Mouse (Mus musculus): ENCODE measurements around the gene Plcxd2. TPM values are rescaled to one million over a fixed set of nuclear protein-coding genes. Genes with fewer than 3 reads are reported as not detected.

Gene Plcxd2
- polyA plus RNA-seq, 1 experiment from 2014 or later: 1.2 TPM

DNA sequence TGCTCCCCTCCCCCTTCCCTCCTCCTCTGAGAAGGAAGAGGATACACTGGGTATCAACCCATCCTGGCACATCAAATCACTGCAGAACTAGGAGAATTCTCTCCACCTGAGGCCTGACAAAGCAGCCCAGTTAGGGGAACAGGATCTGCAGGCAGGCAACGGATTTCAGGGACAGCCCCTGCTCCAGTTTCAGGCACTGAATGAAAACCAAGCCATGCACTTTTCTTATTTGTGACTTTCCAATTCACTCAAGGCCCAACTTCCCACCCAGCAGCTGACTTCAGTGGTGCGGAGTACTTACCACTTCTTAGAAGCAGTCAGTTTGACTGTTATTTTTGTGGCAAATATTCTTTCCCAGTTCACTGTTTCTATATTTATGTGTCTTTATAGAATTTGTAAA lies 69.3 kb downstream of the Plcxd2 start:
- no peak overlapping the region for H3K27ac ChIP-seq (ENCODE audit: low read length)
- 92% methylated on average over 2 of the region's 2 CpGs for WGBS
- H3K27me3 ChIP-seq (ENCODE audit: control insufficient read depth, insufficient read depth, low read length): no peaks in the 10 kb centered on the region
- no peak for ATAC-seq (ENCODE audit: insufficient number of reproducible peaks, insufficient read depth, low FRiP score, low read depth)
- H3K9me3 ChIP-seq (ENCODE audit: control insufficient read depth, low read depth, low read length): 0 out of 2 replicates have a peak, but pooled peaks cover 3% of the 10 kb centered on the region
- H3K4me3 ChIP-seq (ENCODE audit: low read depth, low read length): no peak overlapping the region
- H3K36me3 ChIP-seq (ENCODE audit: control insufficient read depth, insufficient read depth, low read length): no peaks in the 10 kb centered on the region
- no peak overlapping the region for H3K9ac ChIP-seq (replicated peaks; ENCODE audit: low read depth, low read length)
- no peak overlapping the region for H3K4me2 ChIP-seq (replicated peaks; ENCODE audit: low read depth, low read length)
- H3K4me1 ChIP-seq (ENCODE audit: control insufficient read depth, insufficient read depth, low read length): peaks cover 7% of the 10 kb centered on the region; the same call in 1 of the 2 replicates

- Histone ChIP-seq H3K4me3 (ENCODE audit: low read depth, low read length) (no peak overlapping the region), H3K9ac (replicated peaks; ENCODE audit: low read depth, low read length) (no peak overlapping the region), H3K9me3 (ENCODE audit: control insufficient read depth, low read depth, low read length) (0 out of 2 replicates have a peak, but pooled peaks cover 3% of the 10 kb centered on the region), H3K27ac (ENCODE audit: low read length) (no peak overlapping the region), H3K4me2 (replicated peaks; ENCODE audit: low read depth, low read length) (no peak overlapping the region), H3K36me3 (ENCODE audit: control insufficient read depth, insufficient read depth, low read length) (no peaks in the 10 kb centered on the region), H3K27me3 (ENCODE audit: control insufficient read depth, insufficient read depth, low read length) (no peaks in the 10 kb centered on the region), H3K4me1 (ENCODE audit: control insufficient read depth, insufficient read depth, low read length) (peaks cover 2% of the 10 kb centered on the region; the same call in 1 of the 2 replicates)
- ATAC-seq (ENCODE audit: insufficient number of reproducible peaks, insufficient read depth, low FRiP score, low read depth): no peak
- WGBS: 95% methylated on average over 3 of the region's 3 CpGs
Measured at GRCm38 (mm10) chr16:45939436-45939835, 70.6 kb downstream of the Plcxd2 start.

DNA sequence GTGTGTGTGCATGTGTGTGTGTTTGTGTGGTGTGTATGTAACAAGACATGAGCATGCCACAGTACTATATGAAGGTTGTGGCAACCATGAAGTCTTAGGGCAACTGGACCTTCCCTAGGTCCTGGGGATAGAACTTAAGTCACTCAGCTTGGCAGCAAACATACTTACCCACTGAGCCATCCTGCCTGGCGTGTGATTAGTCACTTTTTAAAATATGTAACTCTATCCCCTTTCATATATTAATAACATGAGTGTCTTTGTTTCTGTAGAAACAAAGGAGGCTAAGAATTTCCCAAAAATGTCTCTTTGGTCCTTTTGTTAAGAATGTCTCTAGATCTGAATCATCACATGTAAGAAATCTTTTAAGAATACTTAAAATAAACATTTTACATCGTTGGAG lies 72.6 kb downstream of the Plcxd2 start:
- Histone ChIP-seq H3K36me3 (ENCODE audit: control insufficient read depth, insufficient read depth, low read length) (no peaks in the 10 kb centered on the region), H3K9ac (replicated peaks; ENCODE audit: low read depth, low read length) (no peak overlapping the region), H3K27me3 (ENCODE audit: control insufficient read depth, insufficient read depth, low read length) (no peaks in the 10 kb centered on the region), H3K4me1 (ENCODE audit: control insufficient read depth, insufficient read depth, low read length) (peaks cover 2% of the 10 kb centered on the region; the same call in 1 of the 2 replicates), H3K9me3 (ENCODE audit: control insufficient read depth, low read depth, low read length) (0 out of 2 replicates have a peak, but pooled peaks cover 3% of the 10 kb centered on the region), H3K4me3 (ENCODE audit: low read depth, low read length) (no peak overlapping the region), H3K27ac (ENCODE audit: low read length) (no peak overlapping the region), H3K4me2 (replicated peaks; ENCODE audit: low read depth, low read length) (no peak overlapping the region)
- whole genome bisulfite sequencing: 42% methylated on average over 2 of the region's 2 CpGs
- no peak for ATAC-seq (ENCODE audit: insufficient number of reproducible peaks, insufficient read depth, low FRiP score, low read depth)

GRCm38 (mm10) chr16:45936521-45936920 lies 73.5 kb downstream of the Plcxd2 start:
- peak overlapping the region; percentile 41; the same call in 1 of the 2 replicates for H3K27ac ChIP-seq (ENCODE audit: low read length)
- H3K4me2 ChIP-seq (replicated peaks; ENCODE audit: low read depth, low read length): no peak overlapping the region
- H3K27me3 ChIP-seq (ENCODE audit: control insufficient read depth, insufficient read depth, low read length): no peaks in the 10 kb centered on the region
- H3K36me3 ChIP-seq (ENCODE audit: control insufficient read depth, insufficient read depth, low read length): no peaks in the 10 kb centered on the region
- H3K9me3 ChIP-seq (ENCODE audit: control insufficient read depth, low read depth, low read length): 0 out of 2 replicates have a peak, but pooled peaks cover 3% of the 10 kb centered on the region
- peak; percentile 60; the same call in 1 of the 2 replicates for ATAC-seq (ENCODE audit: insufficient number of reproducible peaks, insufficient read depth, low FRiP score, low read depth)
- no peak overlapping the region for H3K4me3 ChIP-seq (ENCODE audit: low read depth, low read length)
- 41% methylated on average over 2 of the region's 2 CpGs for WGBS
- H3K4me1 ChIP-seq (ENCODE audit: control insufficient read depth, insufficient read depth, low read length): peaks cover 2% of the 10 kb centered on the region; the same call in 1 of the 2 replicates
- H3K9ac ChIP-seq (replicated peaks; ENCODE audit: low read depth, low read length): no peak overlapping the region

GRCm38 (mm10) chr16:45935956-45936483 lies 74.0 kb downstream of the Plcxd2 start:
- Histone ChIP-seq H3K4me1 (ENCODE audit: control insufficient read depth, insufficient read depth, low read length) (peaks cover 2% of the 10 kb centered on the region; the same call in 1 of the 2 replicates), H3K4me2 (replicated peaks; ENCODE audit: low read depth, low read length) (no peak overlapping the region), H3K27me3 (ENCODE audit: control insufficient read depth, insufficient read depth, low read length) (no peaks in the 10 kb centered on the region), H3K9me3 (ENCODE audit: control insufficient read depth, low read depth, low read length) (0 out of 2 replicates have a peak, but pooled peaks cover 3% of the 10 kb centered on the region), H3K4me3 (ENCODE audit: low read depth, low read length) (no peak overlapping the region), H3K9ac (replicated peaks; ENCODE audit: low read depth, low read length) (no peak overlapping the region), H3K36me3 (ENCODE audit: control insufficient read depth, insufficient read depth, low read length) (no peaks in the 10 kb centered on the region), H3K27ac (ENCODE audit: low read length) (peak overlapping the region; percentile 41; the same call in 1 of the 2 replicates)
- no peak for ATAC-seq (ENCODE audit: insufficient number of reproducible peaks, insufficient read depth, low FRiP score, low read depth)
- 78% methylated on average over 3 of the region's 3 CpGs for WGBS

DNA sequence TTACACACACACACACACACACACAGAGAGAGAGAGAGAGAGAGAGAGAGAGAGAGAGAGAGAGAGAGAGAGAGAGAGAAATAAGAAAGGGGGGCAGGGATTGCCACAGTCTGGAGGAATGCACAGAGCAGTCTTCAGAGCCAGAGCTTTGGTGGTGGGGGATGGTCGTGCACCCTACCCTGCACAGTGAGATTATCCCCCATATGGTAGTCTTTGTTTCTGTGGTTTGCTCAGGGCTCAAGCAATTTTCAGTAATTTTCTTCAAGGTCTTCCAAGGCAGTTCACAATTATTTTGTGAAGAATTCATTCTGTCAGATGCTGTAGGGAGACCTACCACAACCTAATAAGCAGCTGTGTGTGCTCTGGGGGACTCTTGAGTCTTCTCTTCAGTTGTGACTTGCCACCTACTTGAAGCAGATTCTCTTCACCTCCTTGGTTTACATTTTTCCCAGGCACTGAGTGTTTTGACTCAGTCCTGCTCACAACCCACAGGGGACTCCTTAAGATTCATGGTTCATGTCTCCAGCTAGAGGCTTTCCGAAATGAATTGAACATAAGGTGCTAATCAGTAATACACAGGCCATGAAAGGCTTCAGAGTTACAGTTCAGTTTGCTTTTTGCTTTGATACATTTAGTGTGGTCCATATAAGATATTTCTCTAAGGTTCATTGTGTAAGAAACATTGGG lies 75.2 kb downstream of the Plcxd2 start:
- no peak overlapping the region for H3K27ac ChIP-seq (ENCODE audit: low read length)
- H3K27me3 ChIP-seq (ENCODE audit: control insufficient read depth, insufficient read depth, low read length): no peaks in the 10 kb centered on the region
- H3K4me2 ChIP-seq (replicated peaks; ENCODE audit: low read depth, low read length): no peak overlapping the region
- no peak for ATAC-seq (ENCODE audit: insufficient number of reproducible peaks, insufficient read depth, low FRiP score, low read depth)
- no peak overlapping the region for H3K9ac ChIP-seq (replicated peaks; ENCODE audit: low read depth, low read length)
- 0 out of 2 replicates have a peak, but pooled peaks cover 3% of the 10 kb centered on the region for H3K9me3 ChIP-seq (ENCODE audit: control insufficient read depth, low read depth, low read length)
- H3K4me3 ChIP-seq (ENCODE audit: low read depth, low read length): no peak overlapping the region
- H3K36me3 ChIP-seq (ENCODE audit: control insufficient read depth, insufficient read depth, low read length): no peaks in the 10 kb centered on the region
- peaks cover 6% of the 10 kb centered on the region; the same call in 1 of the 2 replicates for H3K4me1 ChIP-seq (ENCODE audit: control insufficient read depth, insufficient read depth, low read length)
- 43% methylated on average over 2 of the region's 2 CpGs for WGBS

DNA sequence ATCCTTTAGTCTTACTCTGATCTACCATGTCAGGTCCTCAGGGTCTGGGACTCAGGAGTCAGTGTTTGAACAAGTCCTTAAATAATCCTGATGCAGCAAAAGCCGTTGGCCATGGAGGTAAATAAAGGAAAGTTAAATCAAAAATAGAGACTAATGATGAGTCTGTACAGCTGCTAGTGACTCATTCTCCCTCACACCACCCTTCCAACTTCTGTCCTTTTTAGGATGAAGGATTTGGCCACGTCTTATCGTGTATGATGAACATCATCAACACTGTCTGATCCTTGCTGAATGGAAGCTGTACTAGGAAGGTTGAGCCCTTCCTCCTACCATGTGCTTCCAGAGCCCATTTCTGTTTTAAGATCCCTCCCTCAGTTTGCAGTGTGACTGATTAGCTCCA lies 79.7 kb downstream of the Plcxd2 start:
- Histone ChIP-seq H3K9ac (replicated peaks; ENCODE audit: low read depth, low read length) (no peak overlapping the region), H3K4me3 (ENCODE audit: low read depth, low read length) (no peak overlapping the region), H3K36me3 (ENCODE audit: control insufficient read depth, insufficient read depth, low read length) (no peaks in the 10 kb centered on the region), H3K27me3 (ENCODE audit: control insufficient read depth, insufficient read depth, low read length) (no peaks in the 10 kb centered on the region), H3K4me2 (replicated peaks; ENCODE audit: low read depth, low read length) (no peak overlapping the region), H3K9me3 (ENCODE audit: control insufficient read depth, low read depth, low read length) (no peaks in the 10 kb centered on the region), H3K4me1 (ENCODE audit: control insufficient read depth, insufficient read depth, low read length) (peaks cover 18% of the 10 kb centered on the region; the same call in 1 of the 2 replicates), H3K27ac (ENCODE audit: low read length) (no peak overlapping the region)
- WGBS: 60% methylated on average over 3 of the region's 3 CpGs
- no peak for ATAC-seq (ENCODE audit: insufficient number of reproducible peaks, insufficient read depth, low FRiP score, low read depth)

GRCm38 (mm10) chr16:45928090-45928489 lies 81.9 kb downstream of the Plcxd2 start:
- H3K36me3 ChIP-seq (ENCODE audit: control insufficient read depth, insufficient read depth, low read length): no peaks in the 10 kb centered on the region
- H3K9ac ChIP-seq (replicated peaks; ENCODE audit: low read depth, low read length): no peak overlapping the region
- H3K9me3 ChIP-seq (ENCODE audit: control insufficient read depth, low read depth, low read length): no peaks in the 10 kb centered on the region
- no peak overlapping the region for H3K4me2 ChIP-seq (replicated peaks; ENCODE audit: low read depth, low read length)
- no peaks in the 10 kb centered on the region for H3K27me3 ChIP-seq (ENCODE audit: control insufficient read depth, insufficient read depth, low read length)
- H3K27ac ChIP-seq (ENCODE audit: low read length): no peak overlapping the region
- H3K4me3 ChIP-seq (ENCODE audit: low read depth, low read length): no peak overlapping the region
- 49% methylated on average over 4 of the region's 4 CpGs for WGBS
- ATAC-seq (ENCODE audit: insufficient number of reproducible peaks, insufficient read depth, low FRiP score, low read depth): no peak
- peaks cover 26% of the 10 kb centered on the region; the same call in 1 of the 2 replicates for H3K4me1 ChIP-seq (ENCODE audit: control insufficient read depth, insufficient read depth, low read length)
